Mouse (Mus musculus) heart, embryonic 16.5 days (tissue): Measurements from ENCODE around the gene Olfr283. TPM values are rescaled to one million over a fixed set of nuclear protein-coding genes. Genes with fewer than 3 reads are reported as not detected.

Experiments used
- ATAC-seq: fragments of 200-750 bp; cut with Nextera tagmentation; replicated peaks from 2 replicates; pipeline ENCODE4 v1.8.0; 2017; ENCODE audit warnings: moderate number of reproducible peaks; ENCODE audit not compliant: insufficient read depth, low FRiP score; ENCODE audit errors: extremely low read depth
- H3K27ac ChIP-seq: fragments of 300-500 bp; sonication (generic); 2 replicates; pipeline ENCODE4 v1.5.1; 2014; ENCODE audit warnings: mild to moderate bottlenecking, low read length, control low read depth, moderate library complexity
- H3K27me3 ChIP-seq: fragments of 300-500 bp; sonication (generic); 2 replicates; pipeline ENCODE4 v1.6.1; 2014; ENCODE audit warnings: low read length, mixed read lengths; ENCODE audit not compliant: control insufficient read depth, insufficient read depth
- H3K36me3 ChIP-seq: fragments of 300-500 bp; sonication (generic); 2 replicates; pipeline ENCODE4 v1.6.1; 2014; ENCODE audit not compliant: control insufficient read depth, insufficient read depth
- H3K4me1 ChIP-seq: fragments of 300-500 bp; sonication (generic); 2 replicates; pipeline ENCODE4 v1.6.1; 2014; ENCODE audit warnings: low read length, mixed read lengths; ENCODE audit not compliant: control insufficient read depth, insufficient read depth
- H3K4me2 ChIP-seq: fragments of 300-500 bp; sonication (generic); 2 replicates; pipeline ENCODE4 v1.6.1; 2014; ENCODE audit warnings: low read depth, mild to moderate bottlenecking, control low read depth, low read length
- H3K4me3 ChIP-seq: fragments of 300-500 bp; sonication (generic); 2 replicates; pipeline ENCODE4 v1.5.1; 2014; ENCODE audit warnings: mild to moderate bottlenecking, control low read depth, low read length
- H3K9ac ChIP-seq: fragments of 300-500 bp; sonication (generic); 2 replicates; pipeline ENCODE4 v1.6.1; 2014; ENCODE audit warnings: low read length, control low read depth
- H3K9me3 ChIP-seq: fragments of 300-500 bp; sonication (generic); replicated peaks from 2 replicates; pipeline ENCODE4 v1.6.1; 2016; ENCODE audit warnings: low read length; ENCODE audit not compliant: control insufficient read depth
- WGBS: fragments of 180-500 bp; shearing (Covaris S2); extraction: QIAGEN DNeasy Blood & Tissue Kit; methylation state at CpG from one replicate; pipeline ENCODE4 v1.1.7; 2014; 5-methylcytosine and 5-hydroxymethylcytosine counted together
- polyA plus RNA-seq: library from polyadenylated mRNA; unstranded; fragments of >200 nt; fragmentation: Nextera tagmentation; extraction: Ambion mirVana; gene quantifications from 2 replicates; pipeline ENCODE4 v1.2.1, GENCODE M21; 2015

Olfr283 gene
- polyA plus RNA-seq, 1 experiment from 2014 or later = not detected

DNA sequence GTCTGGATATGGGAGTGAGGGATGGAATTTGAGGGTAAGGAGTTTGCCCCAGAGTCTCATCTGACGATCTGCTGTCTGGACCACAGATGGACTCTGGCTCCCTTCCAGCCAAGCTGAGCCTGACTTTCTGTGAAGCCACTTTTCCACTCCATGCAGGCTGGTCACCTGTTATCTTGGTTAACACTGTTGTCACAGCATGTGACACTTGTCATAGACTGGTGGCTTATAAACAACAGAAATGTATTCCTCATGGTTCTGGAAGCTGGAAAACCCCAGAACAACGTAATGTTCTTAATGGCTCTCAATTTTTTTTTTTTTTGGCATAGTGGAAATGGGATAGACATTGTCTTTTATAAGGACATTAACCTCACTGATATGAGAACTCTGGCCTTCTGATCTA is 28.9 kb upstream of the Olfr283 start:
- WGBS = 71% methylated on average over 2 of the region's 2 CpGs
- Histone ChIP-seq H3K9me3 (0 out of 2 replicates have a peak, but pooled peaks cover 6% of the 10 kb centered on the region), H3K4me2 (no peak overlapping the region), H3K4me3 (no peak overlapping the region), H3K36me3 (no peaks in the 10 kb centered on the region), H3K27me3 (no peaks in the 10 kb centered on the region), H3K4me1 (no peaks in the 10 kb centered on the region), H3K27ac (no peak overlapping the region), H3K9ac (no peak overlapping the region)
- ATAC-seq = no peak

DNA sequence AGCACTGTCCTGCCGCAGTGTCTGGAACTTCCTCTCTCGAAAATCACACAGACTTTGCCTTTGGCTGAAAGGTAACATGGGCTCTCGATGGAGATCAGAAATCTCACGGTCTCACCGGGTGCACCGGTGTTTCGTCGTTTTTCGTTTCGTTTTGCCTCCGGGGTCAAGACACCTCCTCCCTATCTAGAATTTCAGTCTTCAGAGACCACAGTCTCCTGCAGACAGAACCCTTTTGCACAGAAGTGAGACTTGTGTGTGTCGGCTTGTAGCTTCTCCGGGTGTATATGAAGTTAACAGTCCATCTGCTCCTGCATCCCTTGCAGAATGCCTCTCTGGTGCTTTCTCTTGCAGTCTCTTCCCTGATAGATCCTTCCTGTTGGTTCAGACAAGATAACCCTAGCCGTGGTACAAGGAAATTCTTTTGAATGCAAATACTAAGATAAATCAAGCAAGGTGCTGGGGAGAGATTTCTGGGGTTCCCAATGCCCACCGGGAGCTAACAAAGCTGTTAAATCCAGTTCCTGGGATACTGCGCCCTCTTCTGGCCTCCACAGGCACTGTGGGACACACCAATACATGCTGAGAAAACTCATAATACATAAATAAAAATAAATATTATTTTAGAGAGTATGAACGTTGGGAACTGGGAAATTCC is 27.8 kb upstream of the Olfr283 start:
- no peak for ATAC-seq
- Histone ChIP-seq H3K9me3 (0 out of 2 replicates have a peak, but pooled peaks cover 6% of the 10 kb centered on the region), H3K36me3 (no peaks in the 10 kb centered on the region), H3K27me3 (no peaks in the 10 kb centered on the region), H3K4me3 (no peak overlapping the region), H3K4me2 (no peak overlapping the region), H3K9ac (no peak overlapping the region), H3K4me1 (no peaks in the 10 kb centered on the region), H3K27ac (no peak overlapping the region)
- 66% methylated on average over 17 of the region's 17 CpGs for WGBS

DNA sequence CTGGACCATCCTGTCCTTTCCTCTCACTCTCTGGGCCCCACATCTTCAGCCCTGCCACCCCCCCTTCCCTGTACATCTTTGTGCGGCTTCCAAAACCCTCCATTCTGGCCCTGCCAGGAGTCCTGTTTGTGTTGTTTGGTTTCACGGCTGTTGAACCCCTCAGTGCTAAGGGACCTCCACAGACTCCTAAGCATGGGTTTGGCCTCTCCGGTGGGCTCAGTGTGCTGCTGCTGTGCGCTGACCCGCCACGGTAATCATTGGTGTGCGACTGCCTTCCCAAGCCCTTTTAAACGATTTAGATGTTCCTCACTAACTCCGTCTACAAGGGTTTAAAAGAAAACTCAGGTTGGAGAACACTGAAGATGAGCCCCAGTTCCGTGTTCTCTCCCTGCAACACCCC is 21.6 kb upstream of the Olfr283 start:
- 0 out of 2 replicates have a peak, but pooled peaks cover 6% of the 10 kb centered on the region for H3K9me3 ChIP-seq
- ATAC-seq = no peak
- 89% methylated on average over 10 of the region's 10 CpGs for WGBS

DNA sequence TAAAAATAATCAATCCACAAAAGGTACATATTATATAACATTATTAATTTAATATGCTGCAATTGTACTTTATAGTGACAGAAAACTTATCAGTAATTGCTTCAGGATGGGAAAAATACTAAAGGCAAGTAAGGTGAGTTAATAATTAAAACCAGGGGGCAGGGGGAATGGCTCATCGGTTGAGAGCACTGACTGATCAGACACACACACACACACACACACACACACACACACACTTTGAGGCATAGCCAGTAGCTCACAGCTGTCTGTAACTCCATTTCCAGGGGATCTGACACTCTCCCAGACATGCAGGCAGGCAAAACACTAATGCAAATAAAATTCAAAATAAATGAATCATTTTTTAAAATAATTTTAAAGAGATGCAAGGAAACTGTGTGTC is 16.4 kb upstream of the Olfr283 start:
- H3K9ac ChIP-seq = no peak overlapping the region
- WGBS = 79% methylated on average over 1 of the region's 1 CpGs
- H3K9me3 ChIP-seq = 0 out of 2 replicates have a peak, but pooled peaks cover 2% of the 10 kb centered on the region
- H3K4me1 ChIP-seq = no peaks in the 10 kb centered on the region
- no peaks in the 10 kb centered on the region for H3K27me3 ChIP-seq
- no peak overlapping the region for H3K4me2 ChIP-seq
- no peak for ATAC-seq
- no peaks in the 10 kb centered on the region for H3K36me3 ChIP-seq
- no peak overlapping the region for H3K4me3 ChIP-seq
- no peak overlapping the region for H3K27ac ChIP-seq

More for the DNA sequence above, 21.6 kb upstream of the Olfr283 start:
- no peaks in the 10 kb centered on the region for H3K4me1 ChIP-seq
- no peak overlapping the region for H3K4me2 ChIP-seq
- no peaks in the 10 kb centered on the region for H3K36me3 ChIP-seq
- H3K9ac ChIP-seq = no peak overlapping the region
- no peaks in the 10 kb centered on the region for H3K27me3 ChIP-seq
- no peak overlapping the region for H3K27ac ChIP-seq
- no peak overlapping the region for H3K4me3 ChIP-seq

DNA sequence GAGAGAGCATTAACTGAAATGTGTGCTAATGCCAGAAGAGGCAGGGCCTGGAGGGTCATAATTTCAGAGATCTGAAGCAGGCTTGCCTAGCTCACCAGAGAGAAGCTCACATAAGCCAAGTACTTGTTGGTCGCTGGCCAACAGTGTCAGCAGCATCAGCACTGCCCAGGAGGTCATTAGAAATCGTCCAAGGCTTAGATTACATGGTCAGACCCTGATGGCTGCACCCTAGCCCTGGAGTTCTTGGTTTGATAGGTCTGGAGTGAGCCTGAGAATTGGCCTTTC is 11.1 kb upstream of the Olfr283 start:
- Histone ChIP-seq H3K9ac (no peak overlapping the region), H3K9me3 (0 out of 2 replicates have a peak, but pooled peaks cover 2% of the 10 kb centered on the region), H3K4me3 (no peak overlapping the region), H3K27ac (no peak overlapping the region), H3K27me3 (no peaks in the 10 kb centered on the region), H3K36me3 (no peaks in the 10 kb centered on the region), H3K4me1 (no peaks in the 10 kb centered on the region), H3K4me2 (no peak overlapping the region)
- no peak for ATAC-seq
- 29% methylated on average over 2 of the region's 2 CpGs for WGBS

DNA sequence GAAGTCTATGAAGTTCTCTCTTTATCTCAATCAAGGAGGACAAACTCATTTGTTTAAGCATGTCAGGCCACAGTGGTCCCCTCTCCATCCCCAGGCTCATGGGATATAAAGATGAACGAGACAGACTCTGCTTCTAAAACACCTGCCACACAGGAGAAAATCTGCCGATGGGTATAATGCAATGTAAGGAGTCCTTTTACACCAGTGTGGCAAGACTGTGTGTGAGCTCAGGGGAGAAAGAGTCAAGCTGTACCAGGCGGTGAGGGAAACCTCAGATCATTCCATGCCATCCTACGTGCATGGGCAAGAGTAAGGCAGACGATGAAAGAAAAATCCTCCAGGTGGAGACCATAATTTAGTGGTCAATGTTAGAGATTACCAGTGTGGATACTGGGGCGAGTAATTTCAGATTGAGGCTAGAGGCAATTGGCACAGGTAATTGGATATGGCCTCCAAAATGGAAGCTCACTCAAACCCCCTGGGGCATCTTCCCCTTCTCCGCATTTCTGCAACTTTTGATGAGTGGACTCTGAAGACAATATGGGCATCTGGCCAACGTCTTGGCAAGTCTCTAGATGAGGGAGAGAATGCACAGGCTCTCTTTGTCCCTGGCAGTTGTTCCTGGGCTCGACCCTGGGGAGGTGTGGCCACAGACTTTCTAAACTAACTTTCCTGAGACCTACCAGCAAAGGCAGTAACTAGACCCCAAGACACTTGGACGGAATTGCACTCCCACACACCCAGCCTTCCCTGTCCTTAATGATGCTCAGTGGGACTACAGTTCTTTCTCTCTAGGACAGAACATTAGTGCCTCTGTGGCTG is 10.5 kb upstream of the Olfr283 start:
- H3K4me1 ChIP-seq = no peaks in the 10 kb centered on the region
- no peak overlapping the region for H3K9ac ChIP-seq
- no peak for ATAC-seq
- no peak overlapping the region for H3K4me3 ChIP-seq
- 0 out of 2 replicates have a peak, but pooled peaks cover 2% of the 10 kb centered on the region for H3K9me3 ChIP-seq
- no peak overlapping the region for H3K27ac ChIP-seq
- H3K36me3 ChIP-seq = no peaks in the 10 kb centered on the region
- WGBS = 58% methylated on average over 10 of the region's 10 CpGs
- H3K27me3 ChIP-seq = no peaks in the 10 kb centered on the region
- H3K4me2 ChIP-seq = no peak overlapping the region

DNA sequence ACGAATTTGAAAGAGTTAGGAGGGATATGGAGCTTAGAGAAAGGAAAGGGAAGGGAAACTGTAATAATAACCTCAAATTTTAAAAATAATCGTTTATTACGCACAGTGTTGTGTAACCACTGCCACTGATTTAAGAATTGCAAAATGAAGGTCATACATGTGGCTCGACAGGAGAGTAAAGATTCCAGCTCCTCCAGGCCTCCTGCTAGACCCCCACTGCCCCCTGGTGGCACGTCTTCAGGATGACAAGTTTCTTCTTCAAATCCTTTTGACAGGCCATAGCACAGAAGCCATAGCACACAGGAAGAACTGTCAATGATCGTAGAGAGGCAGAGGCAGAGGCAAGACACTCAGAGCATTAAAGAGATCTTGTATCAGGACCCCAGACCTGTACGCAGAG is 9.1 kb upstream of the Olfr283 start:
- ATAC-seq = peak; percentile 70; the same call in 1 of the 2 replicates
- no peaks in the 10 kb centered on the region for H3K27me3 ChIP-seq
- H3K9me3 ChIP-seq = no peaks in the 10 kb centered on the region
- no peak overlapping the region for H3K4me3 ChIP-seq
- H3K9ac ChIP-seq = no peak overlapping the region
- no peaks in the 10 kb centered on the region for H3K4me1 ChIP-seq
- H3K27ac ChIP-seq = no peak overlapping the region
- 27% methylated on average over 7 of the region's 7 CpGs for WGBS
- H3K4me2 ChIP-seq = no peak overlapping the region
- no peaks in the 10 kb centered on the region for H3K36me3 ChIP-seq

DNA sequence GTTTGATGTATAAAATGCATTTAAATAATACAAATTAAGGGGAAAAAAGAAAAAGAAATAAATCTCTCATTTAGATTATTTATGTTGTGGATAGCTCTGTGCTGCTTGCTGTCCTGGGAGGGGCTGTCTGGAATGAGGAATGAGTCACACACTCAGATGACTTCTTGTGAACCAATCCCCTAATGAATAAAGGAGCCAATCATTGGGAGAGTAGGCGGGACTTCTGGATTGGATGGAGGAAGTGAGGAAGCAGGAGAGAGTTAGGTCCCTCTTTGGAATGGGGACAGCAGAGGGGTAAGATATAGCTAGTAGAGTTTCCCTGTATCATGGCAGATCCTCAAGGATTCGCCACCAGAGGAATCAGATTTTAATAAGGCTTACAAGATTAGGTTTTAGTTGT is 6.9 kb upstream of the Olfr283 start:
- Histone ChIP-seq H3K4me1 (no peaks in the 10 kb centered on the region), H3K9me3 (no peaks in the 10 kb centered on the region), H3K36me3 (no peaks in the 10 kb centered on the region), H3K27me3 (no peaks in the 10 kb centered on the region), H3K27ac (no peak overlapping the region), H3K9ac (no peak overlapping the region), H3K4me3 (no peak overlapping the region), H3K4me2 (no peak overlapping the region)
- ATAC-seq = no peak
- 68% methylated on average over 2 of the region's 2 CpGs for WGBS

DNA sequence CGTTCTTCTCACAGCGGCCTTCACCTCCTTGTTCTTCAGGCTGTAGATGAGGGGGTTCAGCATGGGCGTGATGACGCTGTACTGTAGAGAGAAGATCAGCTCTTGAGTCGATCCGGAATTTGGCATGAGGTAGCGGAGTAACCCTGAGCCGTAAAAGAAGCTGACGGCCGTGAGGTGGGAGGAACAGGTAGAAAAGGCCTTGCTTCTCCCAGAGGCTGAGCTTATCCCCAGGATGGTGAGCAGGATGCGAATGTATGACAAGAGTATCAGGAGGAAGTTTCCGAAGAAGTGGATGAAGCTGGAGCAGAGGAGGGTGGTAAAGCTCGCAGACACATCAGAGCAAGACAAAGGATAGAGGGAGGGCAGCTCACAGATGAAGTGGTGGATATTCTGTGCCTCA is 2.5 kb downstream of the Olfr283 start:
- ATAC-seq = no peak
- H3K36me3 ChIP-seq = no peaks in the 10 kb centered on the region

More for the DNA sequence above, 2.5 kb downstream of the Olfr283 start:
- no peak overlapping the region for H3K27ac ChIP-seq
- H3K4me1 ChIP-seq = no peaks in the 10 kb centered on the region
- H3K9ac ChIP-seq = no peak overlapping the region
- 89% methylated on average over 13 of the region's 13 CpGs for WGBS
- H3K27me3 ChIP-seq = no peaks in the 10 kb centered on the region
- H3K4me2 ChIP-seq = no peak overlapping the region
- H3K4me3 ChIP-seq = no peak overlapping the region
- no peaks in the 10 kb centered on the region for H3K9me3 ChIP-seq
